Mouse (Mus musculus): ENCODE data around the gene 4930535I16Rik.

Gene 4930535I16Rik

GRCm38 (mm10) chr4:123917548-123918140 lies at the start of gene 4930535I16Rik:
Gene 4930535I16Rik, minus strand, starts transcription at chr4:123918022.
- peak; percentile 34 for DNase-seq

- no peak for DNase-seq
These were observed 44.9 kb upstream of the 4930535I16Rik start for GRCm38 (mm10) chr4:123962721-123963120.

GRCm38 (mm10) chr4:123960955-123961354 lies 43.1 kb upstream of the 4930535I16Rik start:
- DNase-seq, result no peak

GRCm38 (mm10) chr4:123957891-123958290 lies 40.1 kb upstream of the 4930535I16Rik start:
- no peak for DNase-seq

- DNase-seq, result no peak
These were observed 39.6 kb upstream of the 4930535I16Rik start for GRCm38 (mm10) chr4:123957492-123957808.

GRCm38 (mm10) chr4:123956703-123957491 lies 39.1 kb upstream of the 4930535I16Rik start:
- DNase-seq, result peak; percentile 74

- DNase-seq, result no peak
These were observed 34.2 kb upstream of the 4930535I16Rik start for GRCm38 (mm10) chr4:123952059-123952458.

- DNase-seq, result peak; percentile 35
These were observed 31.8 kb upstream of the 4930535I16Rik start for GRCm38 (mm10) chr4:123949649-123950048.

- no peak for DNase-seq
These were observed 31.1 kb upstream of the 4930535I16Rik start for GRCm38 (mm10) chr4:123948901-123949300.

- DNase-seq, result no peak
These were observed 29.3 kb upstream of the 4930535I16Rik start for GRCm38 (mm10) chr4:123947149-123947548.

GRCm38 (mm10) chr4:123946701-123947100 lies 28.9 kb upstream of the 4930535I16Rik start:
- no peak for DNase-seq

GRCm38 (mm10) chr4:123940878-123941277 lies 23.1 kb upstream of the 4930535I16Rik start:
- peak; percentile 20 for DNase-seq

- DNase-seq, result peak; percentile 83
These were observed 22.0 kb upstream of the 4930535I16Rik start for GRCm38 (mm10) chr4:123939838-123940237.

- DNase-seq, result no peak
These were observed 18.2 kb upstream of the 4930535I16Rik start for GRCm38 (mm10) chr4:123936059-123936458.

GRCm38 (mm10) chr4:123934306-123934705 lies 16.5 kb upstream of the 4930535I16Rik start:
- no peak for DNase-seq

GRCm38 (mm10) chr4:123929994-123930393 lies 12.2 kb upstream of the 4930535I16Rik start:
- no peak for DNase-seq

GRCm38 (mm10) chr4:123927961-123928360 lies 10.1 kb upstream of the 4930535I16Rik start:
- peak; percentile 38 for DNase-seq

GRCm38 (mm10) chr4:123921055-123921565 lies 3.3 kb upstream of the 4930535I16Rik start:
- DNase-seq, result peak; percentile 40

GRCm38 (mm10) chr4:123918851-123919250 lies 1.0 kb upstream of the 4930535I16Rik start:
- DNase-seq, result no peak

- peak; percentile 100 for DNase-seq
These were observed 874 bp downstream of the 4930535I16Rik start, which contains the start of gene Rragc for GRCm38 (mm10) chr4:123916748-123917547. Gene Rragc, plus strand, starts transcription at chr4:123917446.

- peak; percentile 28 for DNase-seq
These were observed 5.4 kb downstream of the 4930535I16Rik start for GRCm38 (mm10) chr4:123912431-123912830.

GRCm38 (mm10) chr4:123911503-123911902 lies 6.3 kb downstream of the 4930535I16Rik start:
- DNase-seq, result no peak

GRCm38 (mm10) chr4:123905126-123905668 lies 12.6 kb downstream of the 4930535I16Rik start:
- DNase-seq, result no peak

Measured in lung, postnatal 36 days (tissue).